Mouse (Mus musculus) cerebellum, adult 9-10 months (tissue): ENCODE data around the gene Slc2a6.
A peak's percentile ranks its signal among the peaks of the same experiment; 100 is the strongest.

Experiments used
- DNase-seq: peaks from one replicate; pipeline ENCODE4 v3.0.0; 2022

Slc2a6 gene

GRCm38 (mm10) chr2:27032361-27032760, 4.6 kb upstream of the Slc2a6 start:
- no peak for DNase-seq

- DNase-seq = no peak
These were observed 728 bp upstream of the Slc2a6 start for GRCm38 (mm10) chr2:27028437-27029015.

GRCm38 (mm10) chr2:27026857-27027617, 761 bp downstream of the Slc2a6 start:
- DNase-seq = peak; percentile 69

GRCm38 (mm10) chr2:27026332-27026731, 1.5 kb downstream of the Slc2a6 start:
- DNase-seq = no peak

GRCm38 (mm10) chr2:27025545-27025944, 2.3 kb downstream of the Slc2a6 start:
- DNase-seq = no peak

GRCm38 (mm10) chr2:27024136-27024535, 3.7 kb downstream of the Slc2a6 start:
- no peak for DNase-seq

- DNase-seq = no peak
These were observed 5.2 kb downstream of the Slc2a6 start for GRCm38 (mm10) chr2:27022612-27023011.

GRCm38 (mm10) chr2:27021103-27021502, 6.7 kb downstream of the Slc2a6 start:
- peak; percentile 38 for DNase-seq

- DNase-seq = no peak
These were observed 8.3 kb downstream of the Slc2a6 start for GRCm38 (mm10) chr2:27019530-27019929.

- peak; percentile 74 for DNase-seq
These were observed 10.0 kb downstream of the Slc2a6 start for GRCm38 (mm10) chr2:27017802-27018201.

GRCm38 (mm10) chr2:27009714-27010244, 18.0 kb downstream of the Slc2a6 start, which contains the start of gene Cacfd1:
Gene Cacfd1, plus strand, starts transcription at chr2:27009926.
- peak; percentile 84 for DNase-seq

- no peak for DNase-seq
These were observed 20.1 kb downstream of the Slc2a6 start for GRCm38 (mm10) chr2:27007701-27008100.

GRCm38 (mm10) chr2:27006255-27006654, 21.5 kb downstream of the Slc2a6 start:
- DNase-seq = no peak

GRCm38 (mm10) chr2:26997993-26998392, 29.8 kb downstream of the Slc2a6 start:
- DNase-seq = no peak

GRCm38 (mm10) chr2:26997498-26997897, 30.3 kb downstream of the Slc2a6 start:
- DNase-seq = no peak

- no peak for DNase-seq
These were observed 33.9 kb downstream of the Slc2a6 start for GRCm38 (mm10) chr2:26993936-26994335.

- no peak for DNase-seq
These were observed 43.2 kb downstream of the Slc2a6 start for GRCm38 (mm10) chr2:26984640-26985039.

- DNase-seq = no peak
These were observed 43.6 kb downstream of the Slc2a6 start for GRCm38 (mm10) chr2:26984179-26984578.

- DNase-seq = no peak
These were observed 47.4 kb downstream of the Slc2a6 start for GRCm38 (mm10) chr2:26980361-26980760.

- DNase-seq = no peak
These were observed 53.8 kb downstream of the Slc2a6 start for GRCm38 (mm10) chr2:26973960-26974359.

- no peak for DNase-seq
These were observed 54.7 kb downstream of the Slc2a6 start, which contains the start of gene Adamts13 for GRCm38 (mm10) chr2:26973116-26973515. Gene Adamts13, plus strand, starts transcription at chr2:26973416.
